Mouse (Mus musculus) CD8-positive naive resting alpha-beta T cell, adult 2 months (primary cell): ENCODE data around the gene Spag6.

Experiments
- DNase-seq, 2 experiments: peaks; one replicate each; pipeline ENCODE4 v3.0.0; 2022; ENCODE audit warnings: low read depth in 2 of 2, low spot score in 2 of 2

Gene Spag6

DNA sequence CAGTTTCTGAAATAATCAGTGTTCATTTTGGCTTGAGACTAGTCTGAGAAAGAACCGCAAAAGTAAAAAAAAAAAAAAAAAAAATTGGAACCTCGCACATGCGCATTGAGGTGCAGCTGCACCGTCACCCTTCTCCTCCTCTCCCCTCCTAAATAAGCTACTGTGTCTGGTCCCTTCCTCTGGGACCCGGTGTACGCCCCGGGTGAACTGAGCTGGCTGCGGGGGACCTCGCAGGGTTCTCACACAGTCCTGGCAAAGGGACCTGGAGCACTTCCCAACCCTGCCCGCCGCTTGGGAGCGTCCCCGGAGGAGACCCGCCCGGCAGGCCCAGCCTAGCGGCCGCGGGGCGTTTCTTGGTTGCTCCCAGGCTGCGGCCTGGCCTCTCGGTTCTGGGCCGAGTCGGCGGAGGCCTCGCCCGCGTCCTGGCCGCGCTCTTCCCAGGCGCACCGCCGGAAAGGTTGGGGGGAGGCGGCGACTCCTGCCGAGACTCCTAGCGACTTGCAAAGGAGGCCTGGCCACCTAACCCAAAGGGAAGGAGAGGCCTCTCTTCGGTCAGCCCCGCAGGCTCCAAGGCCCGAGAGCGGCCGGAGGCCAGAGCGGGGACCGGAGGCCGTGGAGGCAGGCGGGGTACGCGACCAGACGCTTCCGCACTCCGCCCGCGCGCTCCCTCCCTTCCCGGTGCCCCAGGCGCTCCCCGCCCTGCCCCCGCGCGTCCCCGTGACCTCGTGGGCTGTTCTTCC is at the start of gene Spag6:
TSS of gene Spag6 (plus strand) at position 162 of the 740 bp plus-strand sequence.
- peak in 1 of 2 experiments; percentile 55 for DNase-seq

DNA sequence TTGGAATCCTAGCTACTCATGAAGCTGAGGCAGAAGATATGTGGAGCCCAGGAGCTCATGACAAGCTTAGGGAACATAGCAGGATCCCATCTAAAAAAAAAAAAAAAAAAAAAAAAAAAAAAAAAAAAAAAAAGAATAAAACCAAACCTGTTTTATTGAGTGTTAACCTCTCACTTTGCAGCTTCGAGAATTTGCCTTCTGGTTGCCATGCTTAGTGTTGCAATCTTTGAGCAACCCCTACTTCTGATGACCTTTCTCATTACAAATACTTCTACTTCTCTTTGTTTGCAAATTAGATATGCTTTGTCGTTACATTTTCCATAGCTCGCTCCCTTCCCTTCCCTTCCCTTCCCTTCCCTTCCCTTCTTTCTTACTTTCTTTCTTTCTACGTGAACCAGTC is 45.3 kb upstream of the Spag6 start:
- DNase-seq: no peak

DNA sequence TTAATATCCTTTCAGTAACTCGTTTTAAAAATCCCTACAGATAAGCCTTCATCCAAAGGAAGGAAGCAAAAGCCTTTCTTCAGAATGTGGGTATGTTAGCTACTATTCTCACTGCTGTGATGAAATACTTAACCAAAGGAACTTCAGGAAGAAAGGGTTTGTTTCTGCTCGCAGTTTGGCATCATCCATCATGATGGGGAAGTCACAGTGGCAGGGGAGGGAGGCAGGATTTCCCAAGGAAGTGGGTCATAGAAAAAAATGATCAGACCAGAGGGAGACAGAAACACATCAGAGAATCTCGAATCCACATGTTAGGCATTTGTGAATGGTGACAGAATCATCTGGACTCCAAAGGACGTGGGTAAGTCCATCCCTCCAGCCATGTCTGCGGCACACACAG is 39.0 kb upstream of the Spag6 start:
- DNase-seq: no peak

DNA sequence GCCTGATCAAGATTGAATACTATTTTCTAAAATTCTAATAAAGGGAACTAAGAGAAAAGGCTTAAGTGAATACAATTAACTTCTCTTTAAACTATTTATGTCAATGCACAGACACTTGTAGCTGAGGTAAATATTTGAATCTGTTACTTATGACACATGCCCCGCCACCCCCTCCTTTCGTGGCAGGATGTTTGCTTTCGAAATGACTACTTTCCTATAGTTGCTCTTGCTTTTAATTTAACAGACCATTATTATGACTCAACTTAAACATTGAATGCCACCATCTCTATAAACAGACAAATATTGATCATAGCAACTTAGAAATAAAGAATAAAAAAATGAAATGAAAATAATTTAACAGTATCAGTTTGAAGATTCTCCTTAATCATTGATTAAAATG is 29.8 kb upstream of the Spag6 start:
- no peak for DNase-seq

DNA sequence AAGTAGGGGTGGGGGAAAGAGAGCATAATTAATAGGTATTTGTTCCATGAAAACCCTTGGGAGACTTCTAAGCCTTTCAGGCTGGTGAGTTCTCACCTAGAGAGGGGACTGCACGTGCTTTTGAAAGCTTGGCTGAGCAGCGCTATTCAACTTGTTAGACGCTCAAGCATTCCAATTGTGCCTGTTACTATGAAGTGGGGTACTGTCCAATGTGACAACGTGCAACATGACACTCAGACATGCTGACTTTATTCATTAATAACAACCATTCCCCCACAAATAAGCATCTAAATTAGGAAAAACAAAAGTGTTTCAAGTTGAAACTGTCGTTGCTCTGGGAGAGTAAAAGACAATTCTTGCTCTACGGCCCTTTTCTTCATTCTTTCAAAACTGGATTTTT is 22.8 kb upstream of the Spag6 start:
- DNase-seq: no peak

DNA sequence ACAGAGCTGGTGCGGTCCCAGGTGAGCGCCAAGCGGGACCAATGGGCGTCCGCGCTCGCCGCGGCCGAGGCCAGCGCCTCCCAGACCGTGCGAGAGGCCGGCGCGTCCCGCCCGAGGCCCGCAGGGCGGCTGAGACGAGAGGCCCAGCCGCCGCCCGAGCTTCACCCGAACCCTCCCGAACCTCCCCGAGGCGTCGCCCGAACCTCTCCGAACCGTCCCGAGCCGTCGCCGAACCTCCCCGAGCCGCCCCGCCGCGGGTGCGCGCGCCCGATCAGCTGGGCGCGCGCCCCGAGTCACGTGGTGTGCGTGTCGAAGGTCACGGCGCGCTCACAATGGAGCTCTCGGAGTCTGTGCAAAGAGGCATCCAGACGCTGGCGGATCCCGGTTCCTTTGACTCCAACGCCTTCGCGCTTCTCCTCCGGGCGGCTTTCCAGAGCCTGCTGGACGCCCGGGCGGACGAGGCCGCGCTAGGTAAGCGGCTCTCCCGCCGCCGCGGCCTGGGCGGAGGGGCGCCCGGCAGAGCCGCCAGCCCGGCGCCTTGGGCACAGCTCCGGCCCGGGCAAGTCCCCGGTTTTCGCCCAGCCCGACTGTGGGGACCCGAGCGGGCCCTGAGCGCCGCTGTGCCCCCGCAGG is 21.6 kb upstream of the Spag6 start, which contains the start of gene Commd3:
TSS of gene Commd3 (plus strand) at position 252 of the 633 bp plus-strand sequence.
- DNase-seq: peak; percentile 86 to 90

DNA sequence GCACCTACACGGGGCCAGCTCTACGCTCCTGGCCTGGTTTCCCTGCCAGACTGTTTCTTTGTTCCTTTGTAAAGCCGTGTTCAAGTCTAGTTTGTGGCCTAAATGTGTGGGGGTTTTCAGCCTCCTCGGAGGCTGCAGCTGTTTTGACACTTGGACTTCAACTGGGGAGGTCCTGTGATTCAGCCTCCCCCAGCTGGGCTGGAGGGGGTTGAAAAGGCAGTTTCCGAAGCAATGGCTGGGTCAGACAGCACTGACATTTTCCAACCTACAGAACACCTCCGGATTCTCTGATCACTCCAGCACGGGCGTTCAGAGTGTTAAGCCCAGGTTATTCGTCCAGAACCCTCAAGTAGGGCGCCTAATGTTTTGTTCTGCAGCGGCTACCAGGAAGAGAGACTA is 21.1 kb upstream of the Spag6 start:
- no peak for DNase-seq

DNA sequence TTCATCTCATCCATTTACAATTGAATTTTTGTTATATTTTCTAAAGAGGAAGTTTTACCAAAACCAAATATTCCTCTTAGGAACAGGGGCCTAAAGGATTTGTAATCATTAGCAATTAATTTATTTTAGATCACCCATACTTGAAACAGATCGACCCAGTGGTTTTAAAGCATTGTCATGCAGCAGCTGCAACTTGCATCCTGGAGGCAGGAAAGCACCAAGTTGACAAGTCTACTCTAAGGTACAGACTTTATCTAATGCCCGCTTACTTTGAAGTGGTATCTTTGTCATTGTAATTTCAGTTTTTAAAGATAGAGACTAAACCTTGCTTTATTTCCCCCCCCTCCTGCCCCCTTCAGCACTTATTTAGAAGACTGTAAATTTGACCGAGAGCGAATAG is 20.1 kb upstream of the Spag6 start:
- no peak for DNase-seq

DNA sequence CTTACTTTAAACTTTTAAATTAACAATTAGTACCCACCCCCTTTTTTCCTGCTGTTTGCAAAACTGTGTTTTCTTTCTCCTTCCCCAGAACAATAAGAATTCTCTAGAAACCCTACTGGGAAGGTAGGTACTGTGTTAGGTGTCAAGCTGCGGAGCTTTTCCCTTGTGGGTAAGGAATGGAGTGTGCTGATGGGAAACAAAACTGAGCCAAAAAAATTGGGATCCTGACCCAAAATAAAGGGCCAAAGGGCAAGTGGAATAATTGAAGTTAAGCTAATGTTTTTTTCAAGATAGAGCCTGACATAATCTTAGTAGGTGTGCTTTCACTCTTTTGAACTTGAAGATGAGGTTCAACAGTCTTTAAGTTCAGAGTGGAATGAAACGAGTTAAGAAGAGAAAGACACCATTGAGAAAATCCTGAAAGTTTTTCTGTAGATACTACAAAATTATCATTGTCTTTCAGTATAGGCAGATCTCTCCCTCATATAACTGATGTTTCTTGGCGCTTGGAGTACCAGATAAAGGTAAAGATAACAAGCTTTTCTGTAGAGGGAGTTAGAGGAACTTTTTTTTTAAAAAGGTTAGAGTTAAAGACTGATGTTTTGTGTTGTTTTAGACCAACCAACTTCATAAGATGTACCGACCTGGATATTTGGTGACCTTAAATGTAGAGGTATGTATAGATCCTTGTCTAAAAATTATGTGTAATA is 19.5 kb upstream of the Spag6 start:
- no peak for DNase-seq

DNA sequence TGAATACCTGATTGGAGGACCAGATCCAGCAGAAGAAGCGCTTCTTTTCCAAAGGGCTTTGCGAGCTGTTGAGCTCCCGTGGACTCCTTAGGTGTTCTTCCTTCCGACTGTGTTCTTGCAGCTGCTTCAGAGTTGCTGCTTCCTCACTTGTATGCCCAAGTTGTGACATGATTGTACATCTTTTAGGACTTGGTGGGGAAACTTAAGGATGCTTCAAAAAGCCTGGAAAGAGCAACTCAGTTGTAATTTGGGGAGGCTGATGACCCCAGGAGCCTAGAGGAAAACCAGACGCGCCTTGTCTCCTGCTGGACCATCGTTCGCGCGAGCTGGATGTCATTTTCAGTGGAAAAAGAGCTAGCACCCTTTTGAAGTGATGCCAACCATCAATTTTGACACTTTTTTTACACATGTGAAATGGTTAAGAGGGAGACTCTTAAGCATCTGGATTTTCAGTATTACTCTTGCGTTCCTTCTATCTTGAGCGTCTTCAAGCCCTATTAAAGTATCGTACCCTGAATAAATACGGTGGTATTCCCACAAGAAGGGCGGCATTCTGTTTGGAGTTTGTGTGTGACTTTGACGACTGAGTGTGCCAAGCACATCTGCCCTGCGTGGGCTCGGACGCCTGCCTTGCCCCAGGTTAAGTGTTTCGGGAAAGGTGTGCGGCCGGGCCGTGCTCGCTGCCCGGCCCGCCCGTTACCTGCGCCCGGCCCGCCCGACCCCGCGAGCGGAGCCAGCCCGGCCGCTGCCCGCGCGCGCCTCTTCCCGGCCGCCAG is 18.0 kb upstream of the Spag6 start:
- no peak for DNase-seq

DNA sequence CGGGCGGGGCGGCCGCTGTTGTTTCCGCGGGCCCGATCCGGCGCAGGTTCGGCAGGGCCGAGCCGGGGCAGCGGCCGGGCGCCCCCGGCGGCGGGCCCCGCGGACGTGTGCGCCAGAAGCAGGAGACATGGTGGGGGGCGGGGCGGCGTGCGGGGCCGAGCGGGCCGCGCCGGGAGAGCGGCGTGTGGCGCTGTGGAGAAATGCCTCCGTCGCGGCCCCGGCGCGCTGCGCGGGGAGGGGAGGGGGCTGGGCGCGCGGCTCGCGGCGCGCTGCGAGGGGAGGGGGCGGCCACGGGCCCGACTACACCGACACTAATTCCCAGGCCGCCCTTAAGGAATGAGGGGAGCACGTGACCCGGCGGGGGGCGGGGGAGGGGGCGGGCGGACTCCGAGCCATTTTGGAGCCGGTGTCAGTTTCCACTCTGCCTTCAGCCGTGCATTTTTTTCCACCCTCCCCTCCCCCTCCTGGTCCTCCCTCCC is 17.3 kb upstream of the Spag6 start:
- DNase-seq: peak; percentile 40 to 42

DNA sequence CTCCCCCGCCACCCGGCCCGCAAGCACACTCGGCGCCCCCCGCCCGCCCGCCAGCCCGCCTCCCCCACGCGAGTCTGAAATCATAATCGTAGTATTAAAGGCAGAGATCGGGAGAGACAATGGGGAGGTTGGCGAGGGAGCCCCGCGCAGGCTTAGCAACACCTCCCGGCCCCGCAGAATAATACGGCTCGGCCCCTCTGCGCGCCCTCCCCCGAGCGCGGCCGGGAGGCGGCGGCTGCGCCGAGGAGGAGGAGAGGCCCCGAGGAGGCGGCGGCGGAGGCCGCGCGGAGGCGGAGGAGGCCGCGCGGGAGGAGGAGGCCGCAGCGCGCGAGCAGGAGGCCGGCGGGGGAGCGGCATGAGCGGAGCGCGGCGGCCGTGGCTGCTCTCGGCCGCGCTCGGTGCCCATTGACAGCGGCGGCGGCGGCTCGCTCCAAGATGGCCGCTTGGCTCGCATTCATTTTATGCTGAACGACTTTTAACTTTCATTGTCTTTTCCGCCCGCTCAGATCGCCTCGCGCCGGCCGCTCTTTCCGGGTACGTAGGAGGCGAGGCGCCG is 16.8 kb upstream of the Spag6 start, which contains the start of gene Bmi1:
TSS of gene Bmi1 (plus strand) at position 83 of the 556 bp plus-strand sequence.
- DNase-seq: peak; percentile 53 to 54

DNA sequence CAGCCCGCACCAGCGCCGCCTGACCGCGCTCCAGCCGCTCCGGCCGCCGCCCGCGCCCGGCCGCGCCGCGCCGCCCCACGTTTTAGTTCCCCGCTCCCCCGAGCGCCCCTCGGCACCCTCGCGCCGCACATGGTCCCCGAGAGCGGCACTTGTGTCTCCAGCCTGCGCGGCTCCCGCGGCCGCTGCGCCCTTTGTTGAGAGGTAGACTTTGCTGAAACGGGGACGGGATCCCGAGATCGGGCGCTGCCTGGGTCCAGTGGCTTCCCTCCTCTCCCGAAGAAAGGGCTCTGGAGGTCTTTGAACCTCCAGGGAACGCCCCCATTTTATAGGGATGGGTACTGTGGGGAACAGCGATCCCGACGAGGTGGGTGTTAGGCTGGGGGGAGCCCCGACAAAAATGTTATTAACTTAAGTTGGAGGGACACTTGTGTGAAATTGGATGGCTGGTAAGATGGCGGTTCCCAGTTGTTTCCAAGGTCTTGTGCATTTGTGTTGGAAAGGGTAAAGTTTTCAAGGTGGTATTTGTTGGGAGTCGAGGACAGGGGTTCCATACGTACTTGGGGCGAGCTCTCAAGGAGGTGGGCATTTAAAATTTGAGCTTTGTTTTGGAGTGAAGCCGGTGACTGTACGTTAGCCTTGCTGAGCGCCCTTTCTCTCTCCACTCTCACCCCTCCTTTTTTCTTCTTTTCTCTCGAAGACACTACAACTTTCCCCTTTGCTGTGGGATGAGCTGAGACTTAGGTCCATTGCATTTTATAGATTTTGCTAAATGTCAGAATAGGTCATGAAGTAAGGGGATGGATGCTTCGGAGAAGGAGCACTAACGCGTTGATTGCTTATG is 16.0 kb upstream of the Spag6 start:
- peak in 1 of 2 experiments; percentile 26 for DNase-seq

DNA sequence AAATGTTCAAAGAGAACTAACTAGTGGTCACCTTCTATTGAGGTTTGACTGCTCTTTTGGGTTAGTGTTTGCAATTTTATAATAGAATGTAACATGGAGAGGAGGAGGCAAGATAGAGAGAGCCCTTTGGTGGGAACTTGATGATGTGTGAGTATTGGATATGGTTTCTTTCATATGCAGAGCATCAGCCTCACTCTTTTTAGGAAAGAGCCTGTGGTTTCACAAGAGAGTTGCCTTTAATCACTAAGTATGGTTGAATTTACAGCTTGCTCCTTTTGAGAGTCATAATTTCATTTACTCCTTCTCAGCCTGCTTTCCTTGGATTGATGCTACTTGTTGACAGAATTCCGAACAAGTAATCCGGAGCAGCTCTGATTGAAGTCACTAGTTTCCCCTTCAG is 14.1 kb upstream of the Spag6 start:
- no peak for DNase-seq

DNA sequence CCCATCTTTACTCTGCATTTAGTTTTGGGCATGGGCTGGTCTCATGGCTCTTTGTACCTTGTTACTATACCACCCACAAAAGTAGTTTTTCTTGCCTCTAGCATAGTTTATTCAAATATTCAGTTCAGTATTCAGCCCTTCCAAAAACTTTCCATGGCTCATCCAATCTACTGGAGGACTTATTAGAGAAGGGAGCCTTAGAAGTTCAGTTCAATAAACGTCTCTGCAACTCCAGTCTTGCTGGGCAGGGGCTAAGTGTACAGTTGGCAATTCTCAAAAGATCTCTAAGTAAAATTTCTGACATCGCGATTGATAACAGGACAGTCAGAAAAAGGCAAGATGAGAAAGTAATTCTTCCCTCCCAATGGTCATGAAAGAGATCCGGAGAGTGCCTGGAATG is 13.3 kb upstream of the Spag6 start:
- DNase-seq: no peak

DNA sequence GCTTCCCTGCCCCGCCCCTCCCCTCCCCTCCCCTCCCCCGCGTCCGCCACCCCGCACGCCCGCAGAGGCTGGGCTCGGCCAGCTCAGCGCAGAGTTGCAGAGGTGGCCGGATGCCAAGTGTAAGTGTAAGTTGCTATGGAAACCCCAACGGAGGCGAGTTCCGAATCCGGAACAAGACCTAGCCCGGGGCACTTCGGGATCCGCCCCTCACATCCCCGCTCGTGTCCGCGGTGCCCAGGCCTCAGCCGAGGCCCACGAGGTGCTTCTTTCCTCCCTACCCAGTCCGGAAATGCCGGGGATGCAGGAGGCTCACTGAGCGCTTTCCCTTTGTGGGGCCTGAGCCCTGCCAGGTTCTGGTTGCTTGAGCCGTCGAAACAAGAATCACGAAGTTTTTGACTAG is 12.9 kb upstream of the Spag6 start:
- peak in 1 of 2 experiments; percentile 19 for DNase-seq

DNA sequence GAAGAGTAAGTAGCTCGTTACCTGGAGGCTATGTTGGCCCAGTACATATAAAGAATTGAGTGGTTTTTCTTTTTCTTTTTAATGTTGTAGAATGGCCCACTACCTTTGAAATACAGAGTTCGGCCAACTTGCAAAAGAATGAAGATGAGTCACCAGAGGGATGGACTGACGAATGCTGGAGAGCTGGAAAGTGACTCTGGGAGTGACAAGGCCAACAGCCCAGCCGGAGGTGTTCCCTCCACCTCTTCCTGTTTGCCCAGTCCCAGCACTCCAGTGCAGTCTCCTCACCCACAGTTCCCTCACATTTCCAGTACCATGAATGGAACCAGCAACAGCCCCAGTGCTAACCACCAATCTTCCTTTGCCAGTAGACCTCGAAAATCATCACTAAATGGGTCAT is 9.8 kb upstream of the Spag6 start:
- DNase-seq: no peak

DNA sequence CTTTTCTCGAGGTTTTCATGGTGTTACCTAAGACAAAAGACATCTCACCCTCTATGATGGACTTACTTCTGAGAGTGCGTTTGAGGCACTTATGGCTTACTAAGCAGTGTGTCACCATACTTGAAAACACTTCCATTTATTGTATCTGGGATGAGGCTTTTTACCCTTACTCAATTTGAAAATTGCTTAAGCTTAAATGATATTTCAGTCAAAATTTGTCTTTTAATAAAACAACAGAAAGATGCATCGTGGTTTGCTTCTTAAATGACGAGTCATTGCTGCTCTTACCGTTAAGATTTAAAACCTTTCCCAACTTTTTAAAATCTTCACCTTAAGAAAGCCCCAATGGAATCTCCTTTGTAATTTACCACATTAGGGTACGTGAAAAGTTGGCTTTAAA is 7.4 kb upstream of the Spag6 start:
- no peak for DNase-seq

DNA sequence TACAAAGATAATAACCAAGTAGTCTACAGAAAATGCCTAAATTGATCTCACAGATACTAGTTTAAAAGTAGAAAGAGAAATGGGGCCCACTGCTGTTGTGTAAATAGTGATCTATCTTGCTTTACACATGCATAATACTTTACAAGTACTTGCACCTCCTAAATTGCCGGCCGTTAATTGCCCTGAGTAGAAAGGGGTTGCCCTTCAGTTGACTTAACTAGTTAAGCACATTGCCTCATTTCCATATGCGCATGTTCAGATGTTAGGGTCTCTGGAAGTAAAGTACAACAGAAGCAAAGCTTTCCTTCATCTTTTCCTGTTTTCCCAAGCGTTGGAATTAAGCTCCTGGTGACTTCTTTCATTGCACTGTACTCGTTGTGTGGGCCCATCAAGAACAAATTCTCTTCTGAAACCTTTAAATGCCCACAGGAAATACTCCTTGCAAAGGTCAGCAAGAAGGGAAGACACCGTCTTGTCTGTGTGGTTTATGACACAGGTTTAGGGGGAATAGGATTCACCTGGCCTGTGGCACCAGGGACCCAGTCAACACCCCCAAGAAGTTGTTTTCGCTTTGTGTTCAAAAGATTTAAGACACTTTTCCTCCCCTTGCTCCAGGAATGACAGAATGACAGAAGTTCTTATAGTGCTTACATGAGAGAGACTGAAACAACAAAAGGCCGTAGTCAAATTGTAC is 6.9 kb upstream of the Spag6 start:
- DNase-seq: no peak
